Mouse (Mus musculus) CH12.LX (cell line): ENCODE measurements around the gene Atp8a2.

Source experiments
- CTCF ChIP-seq, 2 experiments: IDR thresholded peaks in 1 of 2; conservative IDR thresholded peaks in 1 of 2; 2 replicates each; pipeline ENCODE4 v1.5.1; 2011 to 2012; ENCODE audit warnings: low read depth in 2 of 2, low read length in 2 of 2, improper control_type of control experiment in 1 of 2, inconsistent platforms in 1 of 2, mild to moderate bottlenecking in 1 of 2, moderate library complexity in 1 of 2
- ELF1 ChIP-seq: IDR thresholded peaks from 2 replicates; pipeline ENCODE4 v1.6.1; 2014; ENCODE audit warnings: low read depth, mild to moderate bottlenecking, inconsistent platforms, low read length, improper control_type of control experiment
- EP300 ChIP-seq: IDR thresholded peaks from 2 replicates; pipeline ENCODE4 v1.6.1; 2011; ENCODE audit warnings: low read length, improper control_type of control experiment
- GABPA ChIP-seq: IDR thresholded peaks from 2 replicates; pipeline ENCODE4 v1.6.1; 2012; ENCODE audit warnings: low read depth, low read length, improper control_type of control experiment, inconsistent platforms; ENCODE audit not compliant: insufficient replicate concordance
- MXI1 ChIP-seq: IDR thresholded peaks from 2 replicates; pipeline ENCODE4 v1.6.1; 2011; ENCODE audit warnings: mild to moderate bottlenecking, low read depth, low read length, improper control_type of control experiment
- NELFE ChIP-seq: IDR thresholded peaks from 2 replicates; pipeline ENCODE4 v1.6.1; 2011; ENCODE audit warnings: low read depth, low read length, improper control_type of control experiment
- NRF1 ChIP-seq: IDR thresholded peaks from 2 replicates; pipeline ENCODE4 v1.6.1; 2014; ENCODE audit warnings: low read depth, mild to moderate bottlenecking, inconsistent platforms, low read length, improper control_type of control experiment, moderate library complexity
- POLR2A ChIP-seq: IDR thresholded peaks from 2 replicates; pipeline ENCODE4 v1.6.1; 2011; ENCODE audit warnings: low read depth, mild to moderate bottlenecking, improper control_type of control experiment, low read length
- POLR2AphosphoS2 ChIP-seq: IDR thresholded peaks from 2 replicates; pipeline ENCODE4 v1.6.1; 2011; ENCODE audit warnings: low read depth, low read length, improper control_type of control experiment
- TBP ChIP-seq: conservative IDR thresholded peaks from 2 replicates; pipeline ENCODE4 v1.6.1; 2011; ENCODE audit warnings: low read depth, low read length, improper control_type of control experiment
- TCF12 ChIP-seq: IDR thresholded peaks from 2 replicates; pipeline ENCODE4 v1.6.1; 2014; ENCODE audit warnings: low read depth, mild to moderate bottlenecking, inconsistent platforms, low read length, improper control_type of control experiment
- USF1 ChIP-seq: IDR thresholded peaks from 2 replicates; pipeline ENCODE4 v1.6.1; 2014; ENCODE audit warnings: low read depth, mild to moderate bottlenecking, inconsistent platforms, low read length, improper control_type of control experiment
- ZKSCAN1 ChIP-seq: IDR thresholded peaks from 2 replicates; pipeline ENCODE4 v1.6.1; 2012; ENCODE audit warnings: low read depth, inconsistent platforms, low read length, improper control_type of control experiment, borderline replicate concordance
- ZMIZ1 ChIP-seq: IDR thresholded peaks from 2 replicates; pipeline ENCODE4 v1.6.1; 2012; ENCODE audit warnings: low read depth, mild to moderate bottlenecking, inconsistent platforms, low read length, improper control_type of control experiment

GRCm38 (mm10) chr14:59632067-59632466 is 564.9 kb downstream of the Atp8a2 start:
- no peak for TF ChIP-seq TBP
- TF ChIP-seq CTCF (conservative IDR thresholded peaks at IDR 0.05 in 1 of 2, IDR thresholded peaks at IDR 0.05 in 1 of 2; ENCODE audit: low read depth in 2 of 2, low read length in 2 of 2): no peak
- TF ChIP-seq EP300: no peak
- no peak for TF ChIP-seq GABPA
- TF ChIP-seq ELF1: no peak
- no peak for TF ChIP-seq POLR2A
- TF ChIP-seq TCF12: no peak
- no peak for TF ChIP-seq NELFE
- TF ChIP-seq POLR2AphosphoS2: no peak
- no peak for TF ChIP-seq ZKSCAN1
- no peak for TF ChIP-seq NRF1
- TF ChIP-seq ZMIZ1: no peak
- TF ChIP-seq USF1: no peak
- TF ChIP-seq MXI1: no peak
